Mouse (Mus musculus) c-Kit-positive CD71-positive TER-119-positive erythroid progenitor cells, embryonic 14.5 days (primary cell): Measurements from ENCODE around the gene Crnn.

Experiments
- DNase-seq: peaks from one replicate; pipeline ENCODE4 v3.0.0-alpha.2; 2013; ENCODE audit warnings: low spot score

The Crnn gene

DNA sequence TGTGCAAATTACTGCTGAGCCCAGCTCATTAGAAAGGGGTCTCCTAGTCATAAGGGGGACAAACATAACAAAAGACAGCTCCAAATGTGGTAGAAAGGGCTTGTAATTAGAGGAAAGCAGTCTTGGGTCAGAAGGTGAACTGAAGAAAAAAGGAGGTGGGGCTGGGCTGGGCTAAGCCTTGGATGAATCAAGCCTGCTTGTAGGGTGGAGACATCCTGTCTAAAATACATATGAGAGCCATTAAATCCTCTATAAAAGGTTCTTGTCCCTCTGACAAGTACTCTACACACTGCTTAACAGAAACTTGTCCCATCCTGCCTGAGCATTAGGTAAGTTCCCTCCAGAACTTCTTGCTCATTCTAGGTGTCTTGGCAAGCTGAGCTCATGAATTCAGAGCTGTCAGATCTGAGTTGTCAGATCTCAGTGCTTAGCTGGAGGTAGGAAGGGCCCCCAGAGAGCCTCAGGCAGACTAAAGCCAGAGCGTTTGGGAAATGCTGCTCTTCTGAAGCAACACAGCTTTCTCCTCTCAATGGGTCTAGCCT is at the start of gene Crnn:
Gene Crnn (plus strand): TSS at position 278 of the 542 bp plus-strand sequence.
- DNase-seq: no peak

DNA sequence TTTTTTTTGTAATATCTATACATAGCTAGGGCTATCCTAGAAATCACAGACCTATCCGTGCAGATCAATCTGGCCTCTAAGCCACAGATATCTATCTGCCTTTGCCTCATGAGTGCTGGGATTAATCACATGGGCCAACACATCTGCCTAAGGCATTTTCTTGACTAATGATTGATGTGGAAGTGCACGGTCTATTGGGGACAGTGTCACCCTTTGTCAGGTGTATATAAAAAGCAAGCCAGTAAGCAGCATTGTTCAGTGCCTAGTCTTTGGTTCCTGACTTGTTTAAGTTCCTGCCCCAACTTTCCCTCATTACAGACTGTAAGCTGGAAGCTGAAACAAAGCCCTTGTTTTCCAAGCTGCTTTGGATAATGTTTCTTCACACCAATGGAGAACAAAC is 48.1 kb upstream of the Crnn start:
- no peak for DNase-seq

DNA sequence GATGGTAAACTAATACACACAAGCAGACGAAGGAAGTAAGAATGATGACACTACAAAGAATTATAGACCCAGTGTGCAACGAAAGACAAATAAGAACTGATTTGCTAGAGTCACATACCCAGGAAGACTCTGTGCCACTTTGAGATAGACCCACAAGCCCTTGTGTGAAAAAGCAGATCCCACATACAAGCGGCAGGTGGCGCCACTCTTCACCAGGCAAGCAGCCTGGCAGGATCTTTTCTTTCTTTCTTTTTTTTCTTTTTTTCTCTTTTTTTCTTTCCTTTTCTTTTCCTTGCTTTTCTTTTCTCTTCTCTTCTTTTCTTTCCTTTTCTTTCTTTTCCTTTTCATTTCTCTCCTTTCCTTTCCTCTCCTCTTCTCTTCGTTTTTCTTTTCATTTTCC is 32.9 kb upstream of the Crnn start:
- no peak for DNase-seq

DNA sequence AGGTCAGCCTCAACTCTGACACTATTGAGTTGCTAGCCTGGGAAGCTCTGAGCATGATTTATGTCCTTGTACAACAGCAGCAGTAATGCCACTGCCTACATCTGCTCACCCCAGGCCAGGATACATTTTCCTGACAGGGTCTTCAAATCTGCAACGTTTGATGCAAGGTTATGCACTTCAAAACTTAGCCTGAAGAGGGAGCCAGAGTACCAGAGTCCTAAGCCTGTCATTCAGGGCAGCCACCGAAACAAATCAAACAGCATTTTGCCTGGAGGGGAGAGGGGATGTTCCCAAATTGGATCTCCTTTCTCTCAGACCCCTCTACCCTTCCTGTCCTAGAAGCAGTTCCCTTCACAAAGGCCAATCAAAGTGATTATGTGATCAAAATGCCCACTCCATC is 30.1 kb upstream of the Crnn start:
- no peak for DNase-seq

DNA sequence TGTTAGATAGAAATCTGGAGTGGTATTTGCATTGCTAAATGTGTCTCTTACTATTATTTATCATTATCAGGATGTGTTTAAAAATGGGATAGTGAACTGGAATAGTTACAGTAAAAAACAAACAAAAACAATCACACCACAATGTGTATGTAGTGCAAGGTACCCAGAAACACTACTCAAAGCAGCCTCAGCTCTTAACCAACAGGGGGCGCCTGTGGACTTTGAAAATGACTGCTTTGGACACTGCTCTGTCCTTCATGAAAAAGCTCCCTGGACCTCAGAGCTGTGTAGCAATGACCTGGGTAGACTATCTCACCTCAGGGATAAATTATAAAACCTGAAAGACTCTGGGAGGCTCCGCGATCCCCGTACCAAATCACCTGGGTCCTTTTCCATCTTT is 25.5 kb upstream of the Crnn start:
- no peak for DNase-seq

DNA sequence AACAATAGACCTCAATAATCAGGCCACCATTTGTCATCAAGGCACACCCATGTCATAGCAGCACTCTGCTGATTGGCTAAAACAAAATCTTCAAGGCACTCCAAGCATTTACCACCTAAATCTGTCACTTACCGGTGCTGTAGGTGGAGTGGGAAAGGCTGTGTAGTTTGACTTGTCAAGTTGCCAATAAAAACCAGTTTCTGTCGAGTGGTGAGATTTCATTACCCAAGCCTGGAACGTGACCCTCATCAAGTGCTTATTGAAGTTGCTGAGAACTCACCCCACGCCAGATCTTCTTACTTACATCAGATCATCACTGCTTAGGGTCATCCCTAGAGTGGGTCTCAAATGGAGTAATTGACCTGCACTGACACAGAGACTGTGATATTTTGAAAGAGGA is 16.5 kb upstream of the Crnn start:
- DNase-seq: no peak

DNA sequence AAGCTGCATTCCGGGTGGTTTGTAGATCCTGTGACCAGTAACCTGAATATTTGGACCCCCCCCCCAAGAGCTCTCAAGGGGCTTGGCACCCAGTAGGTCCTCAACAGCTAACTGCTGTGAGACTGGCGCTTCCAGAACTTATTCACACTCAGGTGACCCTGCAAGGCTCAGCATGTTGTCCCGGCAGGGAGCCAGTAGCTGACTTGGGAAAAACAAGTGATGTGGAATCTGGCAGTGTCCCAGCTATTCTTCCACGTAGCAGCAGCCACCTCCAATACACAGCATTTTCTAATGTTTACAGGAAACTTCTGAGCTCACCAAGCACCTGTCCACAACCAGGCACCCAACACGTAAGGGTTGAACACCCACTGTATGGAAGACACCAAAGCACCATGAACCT is 15.5 kb upstream of the Crnn start:
- no peak for DNase-seq

DNA sequence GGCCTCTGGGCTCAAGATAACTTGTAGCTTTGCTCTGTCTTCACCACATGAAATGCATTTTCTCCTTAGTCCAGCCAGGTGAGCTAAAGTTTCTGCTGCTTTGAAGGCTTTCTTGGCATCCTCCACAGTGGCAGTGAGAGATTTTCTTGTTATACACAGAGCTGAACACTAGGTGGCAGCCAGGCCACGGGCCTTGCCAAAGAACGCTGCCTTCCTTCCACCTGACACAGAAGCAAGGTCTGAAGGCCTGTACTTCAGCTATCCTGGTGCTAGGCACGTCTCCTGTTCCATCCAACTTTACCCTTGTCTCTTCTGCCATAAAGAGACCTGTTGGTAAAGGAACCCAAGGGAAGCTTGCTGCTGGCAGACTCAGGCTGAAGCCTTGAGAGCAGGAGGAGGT is 14.1 kb upstream of the Crnn start:
- no peak for DNase-seq

DNA sequence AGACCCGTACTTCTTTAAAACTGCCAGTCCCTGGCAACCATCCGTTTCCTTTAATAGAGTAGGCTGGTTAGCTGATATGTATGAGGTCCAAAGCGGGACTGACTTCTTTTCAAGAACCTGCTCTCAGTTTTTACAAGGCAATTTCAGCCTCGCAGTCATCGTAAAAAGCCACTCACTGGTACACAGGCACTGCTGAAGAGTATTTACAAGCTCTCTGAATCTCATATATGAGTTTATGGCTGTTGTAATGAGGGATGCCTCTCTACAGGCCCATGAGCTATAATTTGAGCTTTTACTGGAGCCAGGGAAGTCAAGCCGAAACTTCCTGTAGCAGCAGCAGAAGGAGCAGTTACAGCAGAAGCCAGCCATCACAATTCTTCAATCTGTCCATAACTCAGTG is 17.9 kb downstream of the Crnn start:
- DNase-seq: no peak

DNA sequence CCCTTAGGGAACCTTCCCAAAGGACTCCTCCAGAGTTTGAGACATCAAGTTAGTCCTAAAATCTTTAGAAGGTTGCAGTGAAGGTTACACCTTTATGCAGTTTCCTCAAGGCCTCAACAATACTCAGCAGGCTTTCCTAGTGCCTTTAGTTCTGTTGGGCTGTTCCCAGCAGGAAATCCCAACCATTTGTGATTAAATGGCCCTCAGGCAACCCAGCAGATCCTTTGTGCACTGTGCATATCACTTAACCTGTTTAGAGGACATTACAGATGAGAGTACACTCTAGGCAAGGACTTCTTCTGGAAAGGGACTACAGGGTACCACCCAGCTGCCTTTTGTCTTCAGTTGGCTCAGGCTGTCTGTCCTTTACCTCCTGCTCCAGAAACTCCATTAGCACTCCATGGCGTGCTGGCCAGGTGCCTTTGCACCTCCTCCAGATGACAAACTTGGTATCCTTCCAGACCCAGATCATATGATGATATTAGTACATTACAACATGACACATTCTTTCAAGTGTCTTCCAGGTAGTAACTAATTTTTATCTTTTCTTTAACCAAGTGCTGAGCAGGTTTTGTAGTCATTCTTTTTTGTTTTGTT is 18.5 kb downstream of the Crnn start:
- no peak for DNase-seq

DNA sequence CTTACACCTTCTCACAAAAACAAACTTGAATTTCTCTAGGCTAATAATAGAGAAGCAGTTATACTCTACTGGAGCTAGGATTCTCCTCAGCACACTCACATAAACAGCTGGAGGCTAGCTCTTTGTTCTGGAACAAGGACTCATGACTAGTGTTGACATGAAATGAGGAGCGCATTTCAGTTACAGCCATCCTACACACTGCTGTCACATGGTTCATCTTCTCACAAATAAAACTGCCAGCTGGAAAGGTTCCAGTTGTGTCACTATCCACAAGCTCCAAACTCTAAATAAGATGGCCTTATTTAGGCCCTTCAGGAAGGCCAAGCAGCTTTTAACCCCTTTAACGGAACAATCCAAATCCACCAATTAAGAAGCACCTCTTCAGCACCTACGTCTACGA is 36.3 kb downstream of the Crnn start:
- no peak for DNase-seq

DNA sequence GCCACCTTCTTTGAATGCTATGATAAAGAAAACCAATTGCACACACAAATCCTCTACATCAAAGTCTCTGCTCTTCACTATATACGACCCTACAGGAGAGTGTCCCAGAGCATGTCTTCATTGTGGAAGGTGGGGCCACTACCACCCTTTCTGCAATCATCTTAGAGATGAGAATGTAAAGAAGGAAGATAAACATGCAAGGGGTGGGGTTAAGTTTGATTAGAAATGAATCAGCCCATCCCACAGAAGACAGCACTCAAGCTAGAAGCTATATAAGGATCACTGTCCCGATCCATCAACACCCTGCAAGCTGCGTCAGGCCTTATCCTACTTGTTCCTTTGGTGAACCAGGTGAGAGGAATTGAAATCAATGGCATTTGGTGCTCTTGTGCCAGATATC is 52.4 kb downstream of the Crnn start, which contains the start of gene Flg2:
Gene Flg2 (plus strand): TSS at position 301 of the 400 bp plus-strand sequence.
- no peak for DNase-seq
